Mouse (Mus musculus) cerebellum, adult 2 months (tissue): Measurements from ENCODE around the gene Tet1.

Experiments
- CTCF ChIP-seq: fragments of 200-500 bp; IDR thresholded peaks from 2 replicates; pipeline ENCODE4 v1.5.1; 2011; ENCODE audit warnings: low read depth, mild to moderate bottlenecking, control low read depth, low read length, moderate library complexity, borderline replicate concordance; ENCODE audit not compliant: insufficient read depth
- POLR2A ChIP-seq: fragments of 200-500 bp; IDR thresholded peaks from 2 replicates; pipeline ENCODE4 v1.6.1; 2011; ENCODE audit warnings: low read length, control low read depth, borderline replicate concordance; ENCODE audit not compliant: insufficient read depth

- no peak for TF ChIP-seq CTCF
- TF ChIP-seq POLR2A: no peak
Measured at GRCm38 (mm10) chr10:62803296-62803695, 105.5 kb downstream of the Tet1 start.
